Mouse (Mus musculus) G1E (cell line): ENCODE results near the gene Dok5.

ENCODE experiments used
- CTCF ChIP-seq: IDR thresholded peaks from 2 replicates; pipeline ENCODE4 v1.5.1; 2012; ENCODE audit warnings: low read depth, low read length, inconsistent platforms, mixed read lengths
- GATA1 ChIP-seq: IDR thresholded peaks from 2 replicates; pipeline ENCODE4 v1.6.1; 2012; ENCODE audit warnings: borderline replicate concordance, low read length, inconsistent platforms, mixed read lengths
- TAL1 ChIP-seq: conservative IDR thresholded peaks from 2 replicates; pipeline ENCODE4 v1.6.1; 2012; ENCODE audit warnings: low read depth, low read length, inconsistent platforms, mixed read lengths

DNA sequence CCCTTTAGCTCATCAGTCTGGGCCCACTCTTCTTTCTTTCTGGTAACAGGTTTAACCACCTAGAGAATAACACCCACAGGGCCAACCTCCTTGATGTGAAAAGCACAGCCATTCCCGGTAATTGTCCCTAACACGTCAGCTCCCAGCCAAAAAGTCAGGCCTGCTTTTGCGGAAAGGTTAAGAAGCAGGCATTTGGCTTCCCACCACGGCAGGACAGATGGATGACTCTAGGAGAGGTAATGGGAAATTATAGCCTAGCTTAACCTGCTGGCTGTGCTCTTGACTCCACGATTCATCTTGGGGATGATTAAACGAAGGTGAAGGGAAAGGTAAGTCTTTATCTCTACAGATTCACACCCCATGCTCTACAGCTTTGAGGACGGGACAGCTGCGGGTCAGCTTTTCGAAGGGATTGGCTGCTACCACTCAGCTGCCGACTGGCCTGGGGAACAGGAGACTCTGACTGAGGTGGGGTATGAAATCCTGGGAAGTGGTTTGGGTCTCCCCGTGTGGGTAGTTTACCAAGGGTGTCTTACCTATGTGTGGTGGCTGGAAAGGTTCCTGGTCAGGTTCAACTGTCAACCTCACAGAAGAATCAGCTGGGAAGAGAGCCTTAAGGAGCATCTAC lies 18.8 kb upstream of the Dok5 start:
- TF ChIP-seq CTCF (no peak), TAL1 (no peak), GATA1 (no peak)
